Mouse (Mus musculus) cortical plate, adult 2 months (tissue): ENCODE measurements around the gene Vmo1. TPM values are rescaled to one million over a fixed set of nuclear protein-coding genes. Genes with fewer than 3 reads are reported as not detected.
"Not testable (repeated sequence)": the region's sequence is repeated elsewhere in the genome, so short reads cannot be mapped to it uniquely, and the experiment has no call there.

Source experiments
- H3K27ac ChIP-seq: fragments of 200-500 bp; 2 replicates; pipeline ENCODE4 v1.5.1; 2012; ENCODE audit warnings: low read length, control low read depth, inconsistent platforms; ENCODE audit not compliant: insufficient read depth
- H3K4me1 ChIP-seq: fragments of 200-500 bp; 2 replicates; pipeline ENCODE4 v1.6.1; 2011; ENCODE audit warnings: low read length; ENCODE audit not compliant: control insufficient read depth, insufficient read depth
- H3K4me3 ChIP-seq: fragments of 200-500 bp; 2 replicates; pipeline ENCODE4 v1.5.1; 2011; ENCODE audit warnings: mild to moderate bottlenecking, low read length, control low read depth; ENCODE audit not compliant: insufficient read depth
- CTCF ChIP-seq: fragments of 200-500 bp; IDR thresholded peaks from 2 replicates; pipeline ENCODE4 v1.5.1; 2011; ENCODE audit warnings: mild to moderate bottlenecking, control low read depth, low read length; ENCODE audit not compliant: insufficient read depth; ENCODE audit errors: extremely low read depth
- POLR2A ChIP-seq: fragments of 200-500 bp; IDR thresholded peaks from 2 replicates; pipeline ENCODE4 v1.6.1; 2011; ENCODE audit warnings: mild to moderate bottlenecking, low read length, control low read depth; ENCODE audit not compliant: insufficient read depth; ENCODE audit errors: extremely low read depth
- polyA plus RNA-seq: library from polyadenylated mRNA; depleted of rRNA; stranded (reverse); fragments of >200 nt; gene quantifications from 2 replicates; pipeline ENCODE4 v1.2.3, GENCODE M21; 2012; rRNA removed

The Vmo1 gene
- polyA plus RNA-seq, 1 experiment: 0.23 TPM

DNA sequence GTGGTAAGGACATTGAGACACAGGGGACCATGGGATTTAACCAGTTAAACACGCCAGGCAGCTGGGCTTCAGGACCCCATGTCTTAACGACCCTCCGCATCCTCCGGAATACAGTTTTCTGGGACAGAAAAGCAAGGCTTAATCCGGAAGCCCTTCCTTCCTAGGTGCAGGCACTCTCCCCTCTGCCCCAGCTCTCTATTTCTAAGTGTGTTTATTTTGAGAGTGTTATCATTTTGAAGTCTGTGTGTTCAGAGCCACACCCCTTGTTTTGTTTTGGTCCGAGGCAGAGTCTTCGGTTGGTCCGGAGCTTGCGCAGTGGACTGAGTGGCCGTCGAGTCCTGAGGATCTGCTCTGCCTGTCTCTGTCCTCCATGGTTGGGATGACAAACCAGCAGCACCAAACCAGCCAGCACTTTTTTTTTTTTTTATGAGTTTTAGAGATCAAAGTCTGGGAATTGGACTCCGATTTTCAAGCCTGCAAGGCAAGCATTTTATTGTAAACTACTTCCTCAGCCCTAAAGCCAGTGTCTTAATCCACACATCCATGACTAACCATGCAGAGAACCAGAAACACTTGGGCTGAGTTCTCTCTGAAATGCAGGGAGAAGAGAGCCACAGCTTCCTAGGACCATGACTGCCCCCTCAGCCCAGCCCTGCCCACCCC, 39.4 kb downstream of the Vmo1 start:
- TF ChIP-seq POLR2A: no peak
- TF ChIP-seq CTCF: no peak
- Histone ChIP-seq H3K4me3 (no peak overlapping the region), H3K27ac (no peak overlapping the region), H3K4me1 (no peaks in the 10 kb centered on the region)

DNA sequence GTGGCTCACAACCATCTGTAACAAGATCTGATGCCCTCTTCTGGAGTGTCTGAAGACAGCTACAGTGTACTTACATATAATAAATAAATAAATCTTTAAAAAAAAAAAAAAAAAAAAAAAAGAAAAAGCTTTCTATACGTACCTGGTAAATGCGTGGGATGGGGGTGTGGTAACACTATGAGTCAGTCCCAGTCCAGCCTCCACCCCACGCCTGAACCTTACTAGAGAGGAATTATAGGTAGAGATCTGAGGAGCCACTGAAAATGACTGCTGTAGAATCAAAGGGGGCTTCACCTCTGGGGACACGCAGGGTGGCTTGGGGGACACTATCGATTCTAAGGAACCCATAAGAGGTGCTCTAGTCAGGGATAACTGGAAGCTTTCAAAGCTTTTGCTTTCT, 41.1 kb downstream of the Vmo1 start:
- H3K4me1 ChIP-seq, H3K27ac ChIP-seq, H3K4me3 ChIP-seq: not testable (repeated sequence)

DNA sequence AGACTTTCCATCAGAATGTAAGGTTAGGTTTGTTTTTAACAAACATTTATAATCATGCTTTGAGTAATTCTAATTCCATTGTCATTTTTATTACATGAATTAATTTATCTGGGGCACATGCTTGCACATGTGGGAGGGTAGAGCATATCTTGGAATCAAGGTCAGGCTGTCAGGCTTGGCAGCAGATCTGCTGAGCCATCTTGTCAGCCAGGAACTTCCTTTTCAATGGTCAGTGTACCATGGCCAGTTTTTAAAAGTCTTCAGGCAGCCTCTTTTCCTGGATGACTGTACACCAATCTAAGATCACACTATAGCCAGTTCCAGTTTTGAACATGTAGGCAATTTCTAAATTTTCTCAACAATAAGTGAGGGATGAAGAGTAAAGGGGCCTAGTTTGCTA, 41.7 kb downstream of the Vmo1 start:
- H3K4me1 ChIP-seq: no peaks in the 10 kb centered on the region
- no peak for TF ChIP-seq POLR2A
- TF ChIP-seq CTCF: no peak
- no peak overlapping the region for H3K4me3 ChIP-seq
- H3K27ac ChIP-seq: no peak overlapping the region

DNA sequence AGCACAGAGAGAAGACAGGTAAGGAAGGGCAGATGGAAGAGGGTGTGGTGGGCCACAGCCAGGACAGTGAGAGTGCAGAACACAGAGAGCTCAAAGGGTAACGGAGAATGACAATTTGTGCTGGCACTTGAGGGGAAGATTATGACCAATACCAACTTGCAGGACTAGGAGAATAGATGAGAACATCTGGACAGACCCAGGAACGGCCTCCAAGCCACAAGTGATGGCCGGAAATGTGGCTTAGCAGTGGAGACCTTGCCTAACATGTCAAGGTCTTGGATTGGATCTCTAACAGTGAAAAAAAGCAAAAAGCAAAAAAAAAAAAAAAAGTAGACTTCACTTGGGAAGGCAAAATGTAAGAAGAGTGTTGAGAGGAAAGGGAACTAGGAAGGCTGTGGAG, 44.7 kb downstream of the Vmo1 start:
- TF ChIP-seq POLR2A (no peak), CTCF (no peak)
- Histone ChIP-seq H3K27ac (no peak overlapping the region), H3K4me1 (no peaks in the 10 kb centered on the region), H3K4me3 (no peak overlapping the region)

DNA sequence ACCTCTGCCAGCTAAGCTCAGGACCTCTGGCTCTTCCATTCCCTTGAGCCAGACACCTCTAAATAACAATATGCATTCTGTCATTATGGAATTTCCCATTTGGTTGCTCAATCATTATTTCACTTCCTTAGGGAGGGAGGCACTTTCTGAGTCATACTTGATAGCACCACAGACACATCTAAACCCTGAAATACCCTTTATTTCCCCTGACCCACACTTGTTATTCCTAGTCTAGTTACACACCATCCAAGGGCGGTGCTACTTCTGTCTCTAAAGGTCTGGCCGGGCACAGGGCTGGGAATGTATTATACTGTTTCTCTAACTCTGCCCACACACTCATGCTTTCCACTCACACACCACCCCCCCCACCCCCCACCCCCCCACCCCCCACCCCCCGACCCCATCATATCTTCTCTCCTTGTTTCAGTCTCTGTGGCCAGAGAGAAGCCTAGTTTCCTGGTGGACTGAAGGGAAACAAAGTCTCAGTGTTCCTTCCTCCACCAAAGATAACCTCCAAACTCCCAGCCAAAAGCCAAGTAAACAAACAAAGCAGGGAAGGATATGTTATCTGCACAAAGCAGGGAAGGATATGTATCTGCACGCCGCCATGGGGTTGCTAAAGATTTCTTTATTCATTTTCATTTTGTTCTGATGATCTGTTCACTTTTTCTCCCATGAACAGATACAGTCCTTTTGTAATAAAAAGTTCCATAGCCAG, 46.4 kb downstream of the Vmo1 start:
- no peak for TF ChIP-seq CTCF
- no peak for TF ChIP-seq POLR2A
- no peak overlapping the region for H3K27ac ChIP-seq
- no peaks in the 10 kb centered on the region for H3K4me1 ChIP-seq
- no peak overlapping the region for H3K4me3 ChIP-seq

DNA sequence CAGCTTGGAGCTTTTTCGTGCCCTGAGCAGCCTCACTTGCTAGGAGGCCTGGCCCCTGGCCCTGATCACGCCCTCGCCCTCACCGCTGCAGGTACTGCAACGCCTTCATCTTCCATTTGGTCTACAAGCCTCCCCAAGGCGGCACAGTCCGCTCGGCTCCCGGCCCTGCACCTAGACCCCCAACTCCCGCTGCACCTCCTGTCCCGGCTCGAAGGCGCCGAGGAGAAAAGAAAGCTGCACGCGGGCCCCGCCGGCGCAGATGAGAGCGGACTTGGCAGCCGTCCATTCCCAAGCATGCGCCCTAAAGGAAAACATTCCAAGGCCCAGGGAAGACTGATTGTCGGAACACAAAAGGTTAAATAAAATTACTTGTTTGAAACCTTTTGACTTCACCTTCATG, 48.6 kb downstream of the Vmo1 start:
- H3K4me3 ChIP-seq: no peak overlapping the region
- TF ChIP-seq CTCF (no peak), POLR2A (no peak)

DNA sequence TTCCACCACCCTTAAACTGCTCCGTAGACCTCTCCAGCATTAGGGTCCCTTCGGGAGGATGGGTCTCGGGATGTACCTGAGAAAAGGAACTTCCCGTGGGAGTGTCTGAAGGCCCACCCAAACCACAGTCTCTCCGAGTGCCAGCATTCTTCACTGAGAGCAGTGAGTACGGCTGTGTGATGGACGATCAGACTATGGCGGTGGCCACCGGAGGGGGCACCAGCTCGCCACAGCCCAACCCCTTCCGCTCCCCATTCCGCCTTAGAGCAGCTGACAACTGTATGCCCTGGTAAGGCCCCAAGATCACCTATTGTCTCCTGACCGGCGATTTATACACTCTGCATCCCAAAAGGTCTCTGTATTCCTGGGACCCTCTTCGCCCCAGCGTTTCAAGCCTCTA, 49.2 kb downstream of the Vmo1 start:
- no peak for TF ChIP-seq POLR2A
- TF ChIP-seq CTCF: no peak
- no peak overlapping the region for H3K4me3 ChIP-seq

More for the DNA sequence above, 48.6 kb downstream of the Vmo1 start:
- H3K27ac ChIP-seq: no peak overlapping the region
- H3K4me1 ChIP-seq: no peaks in the 10 kb centered on the region

DNA sequence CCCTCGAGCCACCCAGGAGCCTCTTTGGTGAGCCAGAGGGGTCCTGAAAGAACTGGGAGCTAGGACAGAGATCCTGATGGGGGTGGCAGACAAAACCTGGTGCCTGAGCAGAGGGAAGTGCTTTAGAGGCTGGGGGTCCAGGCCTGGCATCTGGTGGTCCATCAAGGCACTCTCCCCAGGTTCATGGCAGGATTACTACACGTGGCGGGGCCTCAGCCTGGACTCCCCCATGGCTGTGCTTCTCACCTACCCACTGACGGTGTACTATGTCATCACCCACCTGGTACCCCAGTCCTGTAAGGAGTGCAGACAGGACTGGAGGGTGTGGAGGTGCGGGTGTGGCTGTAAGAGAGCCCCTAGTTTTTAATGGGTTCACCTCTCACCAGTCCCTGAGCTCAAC, 50.4 kb downstream of the Vmo1 start:
- H3K4me1 ChIP-seq: no peaks in the 10 kb centered on the region; the same call in 1 of the 2 replicates
- H3K27ac ChIP-seq: no peak overlapping the region
- TF ChIP-seq POLR2A: no peak
- no peak for TF ChIP-seq CTCF
- no peak overlapping the region for H3K4me3 ChIP-seq

More for the DNA sequence above, 49.2 kb downstream of the Vmo1 start:
- H3K4me1 ChIP-seq: no peaks in the 10 kb centered on the region
- no peak overlapping the region for H3K27ac ChIP-seq

Other genes starting within 250 kb of the Vmo1 start
- gene Alox12e, start 192.0 kb downstream of the Vmo1 start, polyA plus RNA-seq: 0.08 TPM in 1 of 2 replicates, not detected in the other
- 0.06 and 0.10 TPM in 2 replicates for gene Alox15, start 162.6 kb downstream of the Vmo1 start, polyA plus RNA-seq
- 19.0 and 20.2 TPM in 2 replicates for gene Pelp1, start 104.6 kb downstream of the Vmo1 start, polyA plus RNA-seq
- 58.1 and 61.5 TPM in 2 replicates for gene Arrb2, start 82.0 kb downstream of the Vmo1 start, polyA plus RNA-seq
- gene Med11, start 62.7 kb downstream of the Vmo1 start, polyA plus RNA-seq: 14.8 and 15.4 TPM in 2 replicates
- 0.44 and 0.47 TPM in 2 replicates for gene Zmynd15, start 55.2 kb downstream of the Vmo1 start, polyA plus RNA-seq
- 1.7 and 2.4 TPM in 2 replicates for gene Cxcl16, start 54.6 kb downstream of the Vmo1 start, polyA plus RNA-seq
- 0.44 and 0.95 TPM in 2 replicates for gene Tm4sf5, start 9.4 kb downstream of the Vmo1 start, polyA plus RNA-seq
- gene Gltpd2, start 4.6 kb upstream of the Vmo1 start, polyA plus RNA-seq: not detected in 2 replicates
- gene Psmb6, start 10.8 kb upstream of the Vmo1 start, polyA plus RNA-seq: 240 and 248 TPM in 2 replicates
- not detected in 2 replicates for gene Gm40193, start 18.3 kb upstream of the Vmo1 start, polyA plus RNA-seq
- gene Pld2, start 25.4 kb upstream of the Vmo1 start, polyA plus RNA-seq: 21.4 and 24.4 TPM in 2 replicates
- gene Mink1, start 48.3 kb upstream of the Vmo1 start, polyA plus RNA-seq: 318 and 325 TPM in 2 replicates
- gene 4930544D05Rik, start 101.2 kb upstream of the Vmo1 start, polyA plus RNA-seq: not detected in 2 replicates
- 0.19 and 0.27 TPM in 2 replicates for gene Chrne, start 104.6 kb upstream of the Vmo1 start, polyA plus RNA-seq
- not detected in 2 replicates for gene Gp1ba, start 124.5 kb upstream of the Vmo1 start, polyA plus RNA-seq
- gene Rnf167, start 132.6 kb upstream of the Vmo1 start, polyA plus RNA-seq: 124 and 128 TPM in 2 replicates
- 139 and 143 TPM in 2 replicates for gene Slc25a11, start 132.9 kb upstream of the Vmo1 start, polyA plus RNA-seq
- gene Pfn1, start 140.0 kb upstream of the Vmo1 start, polyA plus RNA-seq: 270 and 277 TPM in 2 replicates
- 26.4 and 26.6 TPM in 2 replicates for gene Eno3, start 142.6 kb upstream of the Vmo1 start, polyA plus RNA-seq
- gene Spag7, start 154.8 kb upstream of the Vmo1 start, polyA plus RNA-seq: 74.5 and 81.9 TPM in 2 replicates
- gene Camta2, start 173.5 kb upstream of the Vmo1 start, polyA plus RNA-seq: 126 and 138 TPM in 2 replicates
- gene Inca1, start 185.5 kb upstream of the Vmo1 start, polyA plus RNA-seq: 4.8 and 5.2 TPM in 2 replicates
- 51.2 and 53.7 TPM in 2 replicates for gene Kif1c, start 185.9 kb upstream of the Vmo1 start, polyA plus RNA-seq
- gene Zfp3, start 249.6 kb upstream of the Vmo1 start, polyA plus RNA-seq: 8.0 and 8.9 TPM in 2 replicates